Mouse (Mus musculus): Measurements from ENCODE around the gene Ptprr. TPM values are rescaled to one million over a fixed set of nuclear protein-coding genes. Genes with fewer than 3 reads are reported as not detected.

The Ptprr gene
- polyA plus RNA-seq, 1 experiment from 2014 or later: 15.0 TPM

GRCm38 (mm10) chr10:116175324-116175883, 157.4 kb downstream of the Ptprr start:
- no peak overlapping the region for H3K27ac ChIP-seq
- ATAC-seq (ENCODE audit: low FRiP score): no peak
- H3K4me3 ChIP-seq: no peak overlapping the region
- WGBS: 62% methylated on average over 10 of the region's 10 CpGs
- H3K9ac ChIP-seq: no peak overlapping the region
- no peaks in the 10 kb centered on the region for H3K36me3 ChIP-seq
- H3K27me3 ChIP-seq: no peaks in the 10 kb centered on the region
- H3K9me3 ChIP-seq: no peaks in the 10 kb centered on the region
- no peak overlapping the region for H3K4me2 ChIP-seq
- H3K4me1 ChIP-seq (replicated peaks): peaks cover 8% of the 10 kb centered on the region

GRCm38 (mm10) chr10:116177390-116178179, 159.6 kb downstream of the Ptprr start:
- no peak overlapping the region for H3K4me3 ChIP-seq
- 37% methylated on average over 21 of the region's 21 CpGs for WGBS
- ATAC-seq (ENCODE audit: low FRiP score): no peak

GRCm38 (mm10) chr10:116181235-116181634, 163.2 kb downstream of the Ptprr start:
- Histone ChIP-seq H3K4me1 (replicated peaks) (peaks cover 8% of the 10 kb centered on the region), H3K36me3 (no peaks in the 10 kb centered on the region), H3K4me2 (no peak overlapping the region), H3K9me3 (no peaks in the 10 kb centered on the region), H3K4me3 (no peak overlapping the region), H3K27ac (no peak overlapping the region), H3K9ac (no peak overlapping the region), H3K27me3 (no peaks in the 10 kb centered on the region)
- no peak for ATAC-seq (ENCODE audit: low FRiP score)
- 86% methylated on average over 5 of the region's 5 CpGs for WGBS

More at GRCm38 (mm10) chr10:116177390-116178179, 159.6 kb downstream of the Ptprr start:
- Histone ChIP-seq H3K36me3 (no peaks in the 10 kb centered on the region), H3K27ac (no peak overlapping the region), H3K4me2 (peak overlapping the region; percentile 36), H3K9me3 (no peaks in the 10 kb centered on the region), H3K4me1 (replicated peaks) (peaks cover 8% of the 10 kb centered on the region), H3K9ac (no peak overlapping the region), H3K27me3 (no peaks in the 10 kb centered on the region)

GRCm38 (mm10) chr10:116182221-116182620, 164.2 kb downstream of the Ptprr start:
- no peak for ATAC-seq (ENCODE audit: low FRiP score)
- H3K4me3 ChIP-seq: no peak overlapping the region
- 93% methylated on average over 5 of the region's 5 CpGs for WGBS
- H3K36me3 ChIP-seq: no peaks in the 10 kb centered on the region
- H3K9ac ChIP-seq: no peak overlapping the region
- no peaks in the 10 kb centered on the region for H3K9me3 ChIP-seq
- peaks cover 7% of the 10 kb centered on the region for H3K4me1 ChIP-seq (replicated peaks)
- no peaks in the 10 kb centered on the region for H3K27me3 ChIP-seq
- no peak overlapping the region for H3K27ac ChIP-seq
- H3K4me2 ChIP-seq: no peak overlapping the region

- no peaks in the 10 kb centered on the region for H3K9me3 ChIP-seq
- H3K4me1 ChIP-seq (replicated peaks): no peaks in the 10 kb centered on the region
- H3K27ac ChIP-seq: no peak overlapping the region
- no peak overlapping the region for H3K4me2 ChIP-seq
- H3K27me3 ChIP-seq: no peaks in the 10 kb centered on the region
- no peak overlapping the region for H3K9ac ChIP-seq
- H3K4me3 ChIP-seq: no peak overlapping the region
- ATAC-seq (ENCODE audit: low FRiP score): no peak
- 77% methylated on average over 3 of the region's 3 CpGs for WGBS
- no peaks in the 10 kb centered on the region for H3K36me3 ChIP-seq
These were observed 165.2 kb downstream of the Ptprr start for GRCm38 (mm10) chr10:116183258-116183657.

GRCm38 (mm10) chr10:116191724-116192123, 173.7 kb downstream of the Ptprr start:
- Histone ChIP-seq H3K9me3 (no peaks in the 10 kb centered on the region), H3K27ac (no peak overlapping the region), H3K27me3 (0 out of 2 replicates have a peak, but pooled peaks cover 4% of the 10 kb centered on the region), H3K9ac (no peak overlapping the region), H3K4me2 (no peak overlapping the region), H3K4me3 (no peak overlapping the region), H3K36me3 (no peaks in the 10 kb centered on the region), H3K4me1 (replicated peaks) (no peaks in the 10 kb centered on the region)
- no peak for ATAC-seq (ENCODE audit: low FRiP score)
- WGBS: 85% methylated on average over 2 of the region's 2 CpGs

GRCm38 (mm10) chr10:116192293-116192692, 174.3 kb downstream of the Ptprr start:
- H3K4me3 ChIP-seq: no peak overlapping the region
- no peaks in the 10 kb centered on the region for H3K36me3 ChIP-seq
- no peaks in the 10 kb centered on the region for H3K9me3 ChIP-seq
- H3K27ac ChIP-seq: no peak overlapping the region
- 91% methylated on average over 8 of the region's 8 CpGs for whole genome bisulfite sequencing
- no peak overlapping the region for H3K4me2 ChIP-seq
- 0 out of 2 replicates have a peak, but pooled peaks cover 4% of the 10 kb centered on the region for H3K4me1 ChIP-seq (replicated peaks)
- H3K27me3 ChIP-seq: 0 out of 2 replicates have a peak, but pooled peaks cover 4% of the 10 kb centered on the region
- no peak for ATAC-seq (ENCODE audit: low FRiP score)
- H3K9ac ChIP-seq: no peak overlapping the region

- Histone ChIP-seq H3K4me3 (no peak overlapping the region), H3K4me2 (no peak overlapping the region), H3K27ac (no peak overlapping the region), H3K9ac (no peak overlapping the region), H3K9me3 (no peaks in the 10 kb centered on the region), H3K27me3 (0 out of 2 replicates have a peak, but pooled peaks cover 4% of the 10 kb centered on the region), H3K36me3 (no peaks in the 10 kb centered on the region), H3K4me1 (replicated peaks) (0 out of 2 replicates have a peak, but pooled peaks cover 4% of the 10 kb centered on the region)
- 36% methylated on average over 8 of the region's 8 CpGs for WGBS
- no peak for ATAC-seq (ENCODE audit: low FRiP score)
These were observed 176.4 kb downstream of the Ptprr start for GRCm38 (mm10) chr10:116194409-116194808.

GRCm38 (mm10) chr10:116196596-116197415, 178.8 kb downstream of the Ptprr start:
- WGBS: 20% methylated on average over 14 of the region's 14 CpGs
- 0 out of 2 replicates have a peak, but pooled peaks cover 4% of the 10 kb centered on the region for H3K4me1 ChIP-seq (replicated peaks)
- no peak overlapping the region for H3K9ac ChIP-seq
- H3K9me3 ChIP-seq: no peaks in the 10 kb centered on the region
- peak overlapping the region; percentile 8; the same call in 1 of the 2 replicates for H3K4me3 ChIP-seq
- no peaks in the 10 kb centered on the region for H3K36me3 ChIP-seq
- 0 out of 2 replicates have a peak, but pooled peaks have one; percentile 11 for ATAC-seq (ENCODE audit: low FRiP score)
- H3K27me3 ChIP-seq: 0 out of 2 replicates have a peak, but pooled peaks cover 4% of the 10 kb centered on the region
- peak overlapping the region; percentile 36 for H3K4me2 ChIP-seq
- no peak overlapping the region for H3K27ac ChIP-seq

GRCm38 (mm10) chr10:116197416-116197939, 179.5 kb downstream of the Ptprr start:
- 0 out of 2 replicates have a peak, but pooled peaks cover 4% of the 10 kb centered on the region for H3K27me3 ChIP-seq
- no peak overlapping the region for H3K4me3 ChIP-seq
- H3K9ac ChIP-seq: no peak overlapping the region
- H3K9me3 ChIP-seq: no peaks in the 10 kb centered on the region
- whole genome bisulfite sequencing: 19% methylated on average over 4 of the region's 4 CpGs
- H3K36me3 ChIP-seq: no peaks in the 10 kb centered on the region
- peak overlapping the region; percentile 36 for H3K4me2 ChIP-seq
- 0 out of 2 replicates have a peak, but pooled peaks cover 4% of the 10 kb centered on the region for H3K4me1 ChIP-seq (replicated peaks)
- no peak overlapping the region for H3K27ac ChIP-seq
- ATAC-seq (ENCODE audit: low FRiP score): no peak; the same call in 1 of the 2 replicates

GRCm38 (mm10) chr10:116199035-116199434, 181.0 kb downstream of the Ptprr start:
- WGBS: 28% methylated on average over 5 of the region's 5 CpGs
- Histone ChIP-seq H3K36me3 (no peaks in the 10 kb centered on the region), H3K9ac (no peak overlapping the region), H3K27me3 (0 out of 2 replicates have a peak, but pooled peaks cover 4% of the 10 kb centered on the region), H3K4me2 (no peak overlapping the region), H3K27ac (no peak overlapping the region), H3K9me3 (no peaks in the 10 kb centered on the region), H3K4me1 (replicated peaks) (0 out of 2 replicates have a peak, but pooled peaks cover 4% of the 10 kb centered on the region), H3K4me3 (no peak overlapping the region)
- no peak for ATAC-seq (ENCODE audit: low FRiP score)
